Mouse (Mus musculus) bone marrow macrophage, adult 2 months (primary cell): ENCODE measurements around the gene Timm29. TPM values are rescaled to one million over a fixed set of nuclear protein-coding genes. Genes with fewer than 3 reads are reported as not detected.

Experiments
- H3K27ac ChIP-seq: 2 replicates; pipeline ENCODE4 v1.5.1; 2012; ENCODE audit warnings: low read depth, low read length; ENCODE audit not compliant: insufficient read depth
- H3K4me1 ChIP-seq: 2 replicates; pipeline ENCODE4 v1.6.1; 2012; ENCODE audit warnings: low read length; ENCODE audit not compliant: control insufficient read depth, insufficient read depth
- H3K4me3 ChIP-seq: 2 replicates; pipeline ENCODE4 v1.5.1; 2012; ENCODE audit warnings: mild to moderate bottlenecking, low read length, moderate library complexity; ENCODE audit not compliant: insufficient read depth
- CTCF ChIP-seq: IDR thresholded peaks from 2 replicates; pipeline ENCODE4 v1.5.1; 2012; ENCODE audit warnings: low read depth, mild to moderate bottlenecking, low read length, moderate library complexity
- POLR2A ChIP-seq: IDR thresholded peaks from 2 replicates; pipeline ENCODE4 v1.6.1; 2012; ENCODE audit warnings: mild to moderate bottlenecking, low read depth, low read length, borderline replicate concordance
- polyA plus RNA-seq: library from polyadenylated mRNA; stranded (reverse); fragments of >200 nt; gene quantifications from 2 replicates; pipeline ENCODE4 v1.2.4, GENCODE M21; 2012; ENCODE audit not compliant: missing spikeins, insufficient read depth, insufficient read length

Timm29 gene
- polyA plus RNA-seq, 1 experiment = 15.5 TPM

- Histone ChIP-seq H3K4me1 (no peaks in the 10 kb centered on the region; the same call in 1 of the 2 replicates), H3K27ac (no peak overlapping the region), H3K4me3 (no peak overlapping the region)
- TF ChIP-seq CTCF = no peak
- no peak for TF ChIP-seq POLR2A
Measured at GRCm38 (mm10) chr9:21557556-21557955, 35.0 kb upstream of the Timm29 start.

GRCm38 (mm10) chr9:21558366-21558765 lies 34.2 kb upstream of the Timm29 start:
- no peak for TF ChIP-seq POLR2A
- no peak for TF ChIP-seq CTCF
- Histone ChIP-seq H3K4me3 (no peak overlapping the region), H3K27ac (no peak overlapping the region), H3K4me1 (no peaks in the 10 kb centered on the region; the same call in 1 of the 2 replicates)

GRCm38 (mm10) chr9:21559151-21559550 lies 33.4 kb upstream of the Timm29 start:
- H3K4me3 ChIP-seq = no peak overlapping the region

GRCm38 (mm10) chr9:21564420-21564819 lies 28.1 kb upstream of the Timm29 start:
- Histone ChIP-seq H3K27ac (no peak overlapping the region), H3K4me1 (peaks cover 5% of the 10 kb centered on the region), H3K4me3 (no peak overlapping the region)
- TF ChIP-seq CTCF = no peak
- TF ChIP-seq POLR2A = no peak

More at GRCm38 (mm10) chr9:21559151-21559550, 33.4 kb upstream of the Timm29 start:
- TF ChIP-seq POLR2A = no peak
- TF ChIP-seq CTCF = no peak
- Histone ChIP-seq H3K4me1 (peaks cover under 1% of the 10 kb centered on the region), H3K27ac (no peak overlapping the region)

GRCm38 (mm10) chr9:21565004-21565586 lies 27.4 kb upstream of the Timm29 start:
- TF ChIP-seq CTCF = no peak
- no peak for TF ChIP-seq POLR2A
- Histone ChIP-seq H3K4me3 (no peak overlapping the region), H3K4me1 (peaks cover 5% of the 10 kb centered on the region), H3K27ac (no peak overlapping the region)

- peaks cover 5% of the 10 kb centered on the region for H3K4me1 ChIP-seq
- H3K27ac ChIP-seq = no peak overlapping the region
- no peak overlapping the region for H3K4me3 ChIP-seq
- TF ChIP-seq CTCF = no peak
Measured at GRCm38 (mm10) chr9:21566538-21566937, 26.0 kb upstream of the Timm29 start.

- Histone ChIP-seq H3K27ac (no peak overlapping the region), H3K4me1 (peaks cover 5% of the 10 kb centered on the region), H3K4me3 (no peak overlapping the region)
- no peak for TF ChIP-seq CTCF
- TF ChIP-seq POLR2A = no peak
Measured at GRCm38 (mm10) chr9:21567051-21567450, 25.5 kb upstream of the Timm29 start.

- Histone ChIP-seq H3K4me3 (no peak overlapping the region), H3K27ac (no peak overlapping the region), H3K4me1 (peaks cover 5% of the 10 kb centered on the region)
- TF ChIP-seq POLR2A (no peak), CTCF (no peak)
Measured at GRCm38 (mm10) chr9:21568657-21569255, 23.8 kb upstream of the Timm29 start.

- Histone ChIP-seq H3K4me3 (no peak overlapping the region), H3K4me1 (no peaks in the 10 kb centered on the region; the same call in 1 of the 2 replicates), H3K27ac (no peak overlapping the region)
- no peak for TF ChIP-seq POLR2A
- no peak for TF ChIP-seq CTCF
Measured at GRCm38 (mm10) chr9:21574012-21574801, 18.3 kb upstream of the Timm29 start.

- H3K27ac ChIP-seq = no peak overlapping the region
- TF ChIP-seq POLR2A = no peak
- no peak for TF ChIP-seq CTCF
- no peaks in the 10 kb centered on the region; the same call in 1 of the 2 replicates for H3K4me1 ChIP-seq
- H3K4me3 ChIP-seq = no peak overlapping the region
Measured at GRCm38 (mm10) chr9:21575253-21575652, 17.3 kb upstream of the Timm29 start.
